Comparison of ENCODE assay signal across 15 mouse cellular contexts in genomic region chr9:40293286-40293685, GRCm38 (mm10). TPM values are rescaled to one million over a fixed set of nuclear protein-coding genes. Genes with fewer than 3 reads are reported as not detected.
"Had no signal": no experiment of that assay in that cellular context is flagged by ENCODE, and none has a peak within 500 bp of the region (broad histone marks: within the 10 kb centered on the region; RNA-seq: fewer than 3 reads in every experiment).

No protein-coding gene starts in this region.

- H3K36me3 ChIP-seq: liver, embryonic 15.5 days had no signal

- H3K9ac ChIP-seq: liver, embryonic 15.5 days; midbrain, embryonic 13.5 days; neural tube, embryonic 12.5 days had no signal

- DNase-seq: kidney, adult 8-10 months; kidney, postnatal 25 days; lung, adult 2 months; lung, postnatal 36 days; right cerebral cortex, adult 18-20 months; right cerebral cortex, postnatal 25 days; thymus, postnatal 36 days had no signal

- H3K9me3 ChIP-seq: limb, embryonic 10.5 days; liver, embryonic 15.5 days; midbrain, embryonic 13.5 days; neural tube, embryonic 12.5 days had no signal

- H3K4me1 ChIP-seq: limb, embryonic 10.5 days; liver, embryonic 15.5 days; midbrain, embryonic 13.5 days; neural tube, embryonic 12.5 days had no signal

- H3K4me3 ChIP-seq: left cerebral cortex, adult 2 months; limb, embryonic 10.5 days; liver, embryonic 15.5 days; midbrain, embryonic 13.5 days; neural tube, embryonic 12.5 days had no signal

- H3K27me3 ChIP-seq: liver, embryonic 15.5 days; midbrain, embryonic 13.5 days; neural tube, embryonic 12.5 days had no signal

- ATAC-seq: lung, postnatal 0 days had no signal

- H3K27ac ChIP-seq: left cerebral cortex, adult 2 months; limb, embryonic 10.5 days; liver, embryonic 15.5 days; midbrain, embryonic 13.5 days; neural tube, embryonic 12.5 days had no signal

- H3K4me2 ChIP-seq: liver, embryonic 11.5 days; liver, embryonic 15.5 days; midbrain, embryonic 13.5 days; neural tube, embryonic 12.5 days had no signal

RNA-seq across cellular contexts. Expression of gene Scn3b, which starts 24.3 kb away (rescaled TPM):
- total RNA-seq: megakaryocyte progenitor cell, adult 5-6 weeks had no signal
